Mouse (Mus musculus): ENCODE results near the gene Ghrhr.

GRCm38 (mm10) chr6:55391814-55392213 is 15.7 kb downstream of the Ghrhr start:
- TF ChIP-seq POLR2A (IDR thresholded peaks at IDR 0.05; ENCODE audit: low read depth, low read length) (no peak), CTCF (IDR thresholded peaks at IDR 0.05; ENCODE audit: borderline replicate concordance, insufficient read depth, low read length) (no peak)

All from embryonic fibroblast, embryonic 13.5 days (primary cell).